Mouse (Mus musculus): ENCODE results near the gene Pithd1.
A peak's percentile ranks its signal among the peaks of the same experiment; 100 is the strongest.
"Not testable (repeated sequence)": the region's sequence is repeated elsewhere in the genome, so short reads cannot be mapped to it uniquely, and the experiment has no call there.

The Pithd1 gene

DNA sequence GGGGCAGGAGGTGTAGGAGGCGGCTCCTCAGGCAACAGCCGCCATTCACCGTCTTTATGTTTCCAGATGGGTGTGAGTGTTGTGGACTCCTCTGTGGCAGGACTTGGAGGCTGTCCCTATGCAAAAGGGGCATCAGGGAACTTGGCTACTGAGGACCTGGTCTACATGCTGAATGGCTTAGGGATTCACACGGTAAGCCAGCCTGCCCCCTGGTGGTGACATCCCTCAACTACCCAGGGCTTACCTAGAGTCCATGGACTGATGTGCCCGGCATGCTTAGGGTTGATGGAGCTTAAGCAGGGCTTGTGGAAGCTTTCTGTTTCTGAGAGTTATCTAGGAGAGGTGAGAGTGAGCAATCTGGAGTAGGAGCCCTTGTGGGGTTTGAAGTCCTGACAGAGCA is 26.3 kb downstream of the Pithd1 start:
- peak; percentile 89 for DNase-seq

DNA sequence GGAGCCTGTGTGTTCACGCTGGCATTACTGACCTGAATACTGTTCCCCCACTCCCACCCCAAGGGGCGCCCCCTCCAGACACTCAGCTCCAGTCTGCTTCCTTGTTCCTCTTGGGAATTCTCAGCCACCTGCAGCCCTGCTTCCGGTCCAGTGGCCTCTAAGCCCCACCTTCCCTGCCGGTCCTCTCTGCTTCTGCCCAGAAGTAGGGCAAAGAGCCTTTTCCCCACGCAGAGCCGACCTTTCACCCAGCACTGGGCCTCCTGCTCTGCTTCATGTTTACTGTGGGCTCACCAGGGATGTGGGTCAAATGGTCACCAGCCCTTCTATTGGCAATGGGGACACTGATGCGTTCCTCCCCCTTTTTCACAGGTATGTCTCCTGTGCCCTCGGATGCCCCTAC is 28.7 kb downstream of the Pithd1 start:
- DNase-seq, result peak; percentile 55

DNA sequence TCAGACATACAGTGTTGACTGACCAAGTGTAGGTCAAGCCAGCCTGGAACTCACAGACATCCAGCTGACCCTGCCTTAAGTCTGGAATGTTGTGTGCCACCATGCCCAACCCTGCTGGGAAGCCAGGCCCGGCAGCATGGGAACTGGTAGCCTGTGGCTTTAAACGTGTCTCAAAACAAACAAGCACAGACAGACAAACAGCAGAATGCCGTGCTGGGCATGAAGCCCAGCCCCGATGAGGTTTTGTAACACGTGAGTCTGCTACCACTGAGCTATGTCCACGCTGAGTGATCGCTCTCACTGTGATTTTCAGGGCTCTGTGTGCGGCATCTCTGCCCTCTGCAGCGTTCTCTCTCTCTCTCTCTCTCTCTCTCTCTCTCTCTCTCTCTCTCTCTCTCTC is 31.2 kb downstream of the Pithd1 start:
- DNase-seq, result no peak

DNA sequence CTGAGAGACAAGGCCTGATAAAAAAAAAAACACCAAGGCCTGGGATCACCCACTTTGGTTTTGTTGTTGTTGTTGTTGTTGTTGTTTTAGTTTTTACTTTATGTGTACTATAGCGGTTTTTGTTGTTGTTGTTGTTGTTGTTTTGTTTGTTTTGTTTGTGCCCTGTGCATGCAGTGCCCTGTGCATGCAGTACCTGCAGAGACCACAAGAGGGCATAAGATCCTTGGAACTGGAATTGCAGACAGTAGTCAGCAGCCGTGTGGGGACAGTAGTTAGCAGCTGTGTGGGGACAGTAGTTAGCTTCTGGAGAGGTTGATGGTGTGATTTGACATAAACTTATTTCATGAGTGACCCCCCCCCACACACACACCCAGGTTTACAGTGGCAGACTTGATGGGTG is 32.8 kb downstream of the Pithd1 start:
- DNase-seq, result peak; percentile 83

DNA sequence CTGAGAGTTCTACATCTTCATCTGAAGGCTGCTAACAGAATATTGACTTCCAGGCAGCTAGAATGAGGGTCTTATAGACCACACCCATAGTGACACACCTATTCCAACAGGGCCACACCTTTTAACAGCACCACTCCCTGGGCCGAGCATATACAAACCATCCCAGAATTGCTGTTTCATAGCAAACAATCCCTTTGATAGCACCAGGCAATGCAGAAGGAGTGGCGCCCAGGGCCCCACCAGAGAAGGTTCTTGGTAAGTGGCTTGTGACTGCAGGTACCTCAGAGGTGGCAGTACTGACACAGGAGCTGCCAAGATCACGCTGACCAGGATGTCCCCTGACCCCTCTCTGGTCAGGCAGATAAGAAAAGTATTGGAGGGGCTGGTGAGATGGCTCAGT is 33.9 kb downstream of the Pithd1 start:
- no peak for DNase-seq

DNA sequence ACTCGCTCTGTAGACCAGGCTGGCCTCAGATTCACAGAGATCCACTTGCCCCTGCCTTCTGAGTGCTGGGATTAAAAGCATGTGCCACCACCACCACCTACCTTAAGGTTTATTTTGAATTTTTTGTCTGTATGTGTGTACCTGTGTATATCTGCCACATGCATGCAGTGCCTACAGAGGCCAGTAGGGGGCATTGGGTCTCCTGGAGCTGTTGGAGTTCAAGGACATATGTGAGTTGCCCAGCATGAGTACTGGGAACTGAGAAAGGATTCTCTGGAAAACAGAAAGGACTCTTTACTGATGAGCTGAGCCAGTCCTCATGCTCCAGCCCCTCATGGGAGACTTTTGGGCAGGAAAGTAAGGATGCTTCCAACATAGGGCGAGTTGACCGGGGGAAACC is 35.6 kb downstream of the Pithd1 start:
- DNase-seq, result no peak

DNA sequence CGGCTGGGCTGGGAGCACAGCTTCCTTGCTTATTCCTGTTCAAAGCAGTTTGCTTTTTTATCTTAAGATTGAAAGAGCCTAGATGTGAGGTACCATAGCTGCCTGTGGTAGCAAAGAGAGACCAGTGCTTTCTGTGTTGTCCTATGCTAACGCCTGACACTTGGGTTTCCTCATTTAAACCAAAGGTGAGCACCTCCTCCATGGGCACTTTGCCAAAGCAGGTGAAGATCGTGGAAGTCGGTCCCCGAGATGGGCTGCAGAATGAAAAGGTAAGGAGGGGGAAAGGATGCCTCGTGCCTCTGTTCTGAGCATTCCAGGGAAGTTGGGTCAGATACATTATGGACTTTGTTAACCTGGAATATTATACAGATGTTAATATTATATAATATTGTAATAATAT is 36.7 kb downstream of the Pithd1 start:
- no peak for DNase-seq

DNA sequence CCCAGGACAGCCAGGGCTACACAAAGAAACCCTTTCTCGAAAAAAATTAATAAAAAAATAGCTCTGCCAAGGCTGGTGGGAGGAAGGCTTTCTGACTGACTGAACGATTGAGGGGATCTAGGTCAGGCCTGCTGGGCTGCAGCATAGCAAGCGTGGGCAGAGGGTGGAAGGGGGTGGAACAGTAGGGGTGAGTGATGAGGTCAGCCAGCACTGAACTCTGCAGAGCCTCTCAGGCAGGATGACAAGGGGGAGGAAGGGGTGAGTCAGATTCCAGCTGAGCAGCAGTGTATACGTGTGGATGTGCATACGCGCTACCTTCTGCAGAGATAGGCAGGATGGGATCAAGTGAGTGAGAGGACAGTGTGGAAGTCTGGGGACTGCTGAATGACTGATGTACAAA is 37.2 kb downstream of the Pithd1 start:
- DNase-seq, result peak; percentile 90

DNA sequence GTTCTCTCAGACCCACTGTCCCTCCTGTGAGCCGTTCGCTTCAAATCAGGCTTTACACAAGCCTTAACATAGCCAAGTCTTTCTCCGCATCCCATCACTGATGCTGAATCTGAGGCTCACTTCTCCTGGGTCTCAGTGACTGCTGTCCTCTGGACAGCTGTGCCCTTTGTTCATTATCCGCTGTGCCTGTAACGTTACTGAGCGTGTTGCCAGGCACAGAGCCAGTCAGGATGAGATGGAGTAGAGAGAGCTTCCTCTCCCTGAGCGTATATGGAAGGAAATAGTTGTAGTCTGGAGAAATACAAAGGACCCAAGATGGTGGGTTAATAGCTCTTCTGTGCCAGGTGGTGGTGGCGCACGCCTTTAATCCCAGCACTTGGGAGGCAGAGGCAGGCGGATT is 37.6 kb downstream of the Pithd1 start:
- DNase-seq, result peak; percentile 56

DNA sequence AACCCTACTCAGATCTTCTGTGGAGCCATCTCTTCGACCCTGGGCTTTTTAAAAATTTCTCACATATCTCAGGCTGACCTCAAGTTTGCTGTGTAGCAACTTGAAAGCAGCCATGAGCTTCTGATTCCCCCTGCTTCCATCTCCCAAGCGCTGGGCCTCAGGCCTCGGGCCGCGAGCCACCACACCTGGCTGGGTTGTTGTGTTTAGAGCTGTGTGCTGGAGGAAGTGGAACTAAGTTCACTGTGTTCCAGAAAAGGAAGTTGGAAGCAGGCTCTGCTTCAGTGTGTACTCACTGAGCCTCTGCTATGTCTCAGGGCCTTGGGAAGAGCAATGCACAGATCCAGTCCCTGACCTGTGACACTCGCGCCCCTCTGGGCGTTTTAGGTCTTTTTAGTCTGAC is 38.9 kb downstream of the Pithd1 start:
- no peak for DNase-seq

DNA sequence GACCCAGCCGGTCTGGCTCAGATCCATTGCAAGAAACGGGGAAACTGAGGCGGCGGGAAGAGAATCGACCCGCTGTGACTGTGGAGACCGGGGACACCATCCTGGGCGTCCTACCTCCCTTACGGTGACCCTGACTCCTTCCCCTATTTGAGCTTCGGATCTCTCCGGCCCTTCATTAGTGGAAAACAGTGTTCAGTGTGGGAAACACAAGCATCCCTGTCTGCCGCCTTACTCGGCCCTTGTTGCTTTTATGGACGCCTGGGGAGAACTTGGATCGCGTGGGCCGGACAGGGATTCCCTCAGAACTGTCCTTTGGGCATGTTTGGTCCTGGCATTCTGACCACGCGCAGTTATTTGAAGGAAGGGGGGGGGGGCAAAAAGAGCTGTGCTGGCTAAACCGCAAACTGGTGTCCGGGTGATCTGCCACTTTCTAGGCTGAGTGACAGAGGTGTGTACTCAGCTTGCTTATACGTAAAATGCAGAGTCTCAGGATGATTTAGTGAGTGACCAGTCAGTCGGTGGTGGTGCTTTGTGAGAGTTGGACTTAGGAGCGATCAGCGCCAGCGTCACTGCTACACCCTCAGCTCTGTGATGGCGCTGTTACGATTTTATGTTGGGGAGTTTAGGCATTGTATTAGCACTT is 40.3 kb downstream of the Pithd1 start:
- DNase-seq, result no peak

DNA sequence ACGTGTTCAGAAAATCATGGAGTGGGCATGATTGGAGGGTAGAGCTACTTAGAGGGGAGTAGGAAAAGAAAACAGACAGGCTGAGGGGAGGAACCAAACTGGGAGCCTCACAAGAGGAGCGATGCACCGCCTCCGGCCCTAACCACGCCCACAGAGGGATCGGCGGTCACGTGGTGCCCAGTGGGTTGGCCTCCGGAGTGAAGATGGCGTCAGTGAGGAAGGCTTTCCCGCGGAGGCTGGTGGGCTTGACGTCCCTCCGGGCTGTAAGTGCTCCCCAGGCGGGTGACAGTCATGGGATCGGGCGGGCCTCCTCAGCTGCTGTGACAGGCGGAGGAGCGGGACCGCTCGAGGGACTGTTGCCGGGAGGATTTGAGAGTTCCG is 40.8 kb downstream of the Pithd1 start, which contains the start of gene Hmgcl:
TSS of gene Hmgcl (plus strand) at position 171 of the 381 bp plus-strand sequence.
- peak; percentile 96 for DNase-seq

DNA sequence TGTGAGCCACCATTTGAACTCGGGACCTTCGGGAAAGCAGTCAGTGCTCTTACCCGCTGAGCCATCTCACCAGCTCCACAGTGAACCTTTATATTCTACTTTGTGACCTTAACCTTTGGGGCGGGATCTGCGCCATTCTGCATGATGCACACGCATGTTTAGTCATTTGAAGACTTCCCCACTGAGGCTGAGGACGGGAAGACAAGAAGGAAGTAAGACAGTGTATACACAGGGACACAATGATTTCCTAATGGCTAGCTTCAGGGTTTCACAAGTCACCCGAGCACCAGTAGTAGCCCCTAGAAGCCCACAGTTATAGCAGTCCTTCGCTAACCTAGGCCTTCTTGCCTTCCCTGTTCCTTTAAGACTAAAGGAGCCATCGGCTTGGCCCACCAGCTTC is 41.4 kb downstream of the Pithd1 start:
- DNase-seq, result no peak

DNA sequence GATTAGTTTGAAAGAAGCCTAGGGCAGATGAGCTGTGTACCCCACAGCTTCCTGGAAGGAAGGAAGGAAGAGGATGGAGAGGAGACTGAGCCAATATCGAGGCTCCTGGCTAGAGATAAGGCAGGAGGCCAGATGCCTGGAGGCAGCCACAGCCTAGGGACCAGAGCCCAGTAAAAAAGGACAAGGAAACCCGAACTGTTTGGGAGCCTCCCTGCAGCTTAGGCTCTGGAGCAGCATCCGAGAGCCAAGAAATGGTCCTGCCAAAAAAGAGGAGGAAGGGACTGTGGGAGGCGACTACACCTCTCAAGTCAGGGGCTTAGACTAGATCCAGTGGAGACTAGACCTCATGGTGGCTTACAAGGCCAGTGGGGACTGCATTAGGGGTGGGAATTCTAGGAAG is 43.7 kb downstream of the Pithd1 start:
- DNase-seq, result no peak

DNA sequence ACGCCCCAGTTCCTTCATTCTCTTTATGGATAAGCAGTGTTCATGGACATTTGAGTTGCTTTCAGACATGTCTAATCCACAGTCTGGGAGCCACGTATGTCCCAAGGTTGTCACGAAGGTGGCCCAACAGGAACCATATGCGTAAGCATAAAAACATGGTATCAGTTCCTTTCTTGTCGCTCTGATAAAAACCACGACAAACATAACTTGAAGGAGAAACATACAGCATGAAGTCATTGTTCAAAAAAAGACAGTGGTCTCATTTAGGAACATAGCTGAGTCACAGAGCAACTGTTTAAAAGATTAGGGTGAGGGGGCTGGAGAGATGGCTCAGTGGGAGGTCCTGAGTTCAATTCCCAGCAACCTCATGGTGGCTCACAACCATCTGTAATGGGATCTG is 44.9 kb downstream of the Pithd1 start:
- no peak for DNase-seq

DNA sequence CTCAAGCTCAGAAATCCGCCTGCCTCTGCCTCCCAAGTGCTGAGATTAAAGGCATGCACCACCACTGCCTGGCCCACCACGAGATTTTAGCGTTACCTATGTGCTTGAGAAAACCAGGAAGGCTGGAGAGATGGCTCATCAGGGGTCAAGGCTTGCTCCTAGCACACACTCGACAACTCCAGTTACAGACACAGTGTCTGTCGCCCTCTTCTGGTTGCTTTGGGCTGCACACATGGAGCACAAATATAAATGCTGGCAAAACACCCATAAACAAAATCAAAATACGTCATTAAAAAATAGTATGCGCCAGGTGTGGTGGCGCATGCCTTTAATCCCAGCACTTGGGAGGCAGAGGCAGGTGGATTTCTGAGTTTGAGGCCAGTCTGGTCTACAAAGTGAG is 46.0 kb downstream of the Pithd1 start:
- DNase-seq, result not testable (repeated sequence)

DNA sequence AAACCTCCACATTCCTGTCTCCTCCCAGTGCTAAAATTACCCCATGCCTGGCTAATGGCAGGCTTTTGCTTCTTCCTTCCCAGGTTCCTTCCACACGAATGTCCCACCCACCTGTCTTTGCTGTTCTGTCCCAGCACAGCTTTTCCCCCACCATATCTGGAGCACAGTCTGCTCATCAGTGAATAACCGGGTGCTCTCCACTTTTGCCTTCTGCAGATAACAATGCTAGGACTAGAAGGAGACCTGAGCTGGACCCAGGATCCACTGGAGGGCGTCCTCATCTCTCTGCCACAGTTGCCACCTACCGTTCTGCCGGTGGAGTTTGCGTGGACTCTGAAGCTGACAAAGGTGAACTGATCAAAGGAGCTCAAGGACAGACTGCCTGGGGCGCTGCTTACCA is 48.2 kb downstream of the Pithd1 start:
- DNase-seq, result no peak

DNA sequence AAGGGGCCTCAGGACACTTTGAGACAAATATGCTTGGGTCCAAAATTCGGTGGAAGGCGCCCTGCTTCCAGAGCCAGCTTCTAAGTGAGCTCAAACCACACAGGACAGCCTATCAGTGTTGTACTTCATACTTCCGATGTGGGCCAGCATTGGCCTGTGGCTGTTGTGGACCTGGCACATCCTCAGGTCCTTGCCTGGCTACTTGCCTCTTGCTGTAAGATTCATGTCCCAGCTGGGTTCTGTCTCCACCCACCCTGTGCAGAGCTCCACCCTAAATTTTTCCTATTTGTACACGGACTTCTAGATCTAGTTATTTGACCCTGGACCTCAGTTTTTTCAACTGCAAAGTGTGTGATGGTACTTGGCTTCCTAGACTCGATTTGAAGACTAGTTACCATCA is 51.6 kb downstream of the Pithd1 start:
- no peak for DNase-seq

DNA sequence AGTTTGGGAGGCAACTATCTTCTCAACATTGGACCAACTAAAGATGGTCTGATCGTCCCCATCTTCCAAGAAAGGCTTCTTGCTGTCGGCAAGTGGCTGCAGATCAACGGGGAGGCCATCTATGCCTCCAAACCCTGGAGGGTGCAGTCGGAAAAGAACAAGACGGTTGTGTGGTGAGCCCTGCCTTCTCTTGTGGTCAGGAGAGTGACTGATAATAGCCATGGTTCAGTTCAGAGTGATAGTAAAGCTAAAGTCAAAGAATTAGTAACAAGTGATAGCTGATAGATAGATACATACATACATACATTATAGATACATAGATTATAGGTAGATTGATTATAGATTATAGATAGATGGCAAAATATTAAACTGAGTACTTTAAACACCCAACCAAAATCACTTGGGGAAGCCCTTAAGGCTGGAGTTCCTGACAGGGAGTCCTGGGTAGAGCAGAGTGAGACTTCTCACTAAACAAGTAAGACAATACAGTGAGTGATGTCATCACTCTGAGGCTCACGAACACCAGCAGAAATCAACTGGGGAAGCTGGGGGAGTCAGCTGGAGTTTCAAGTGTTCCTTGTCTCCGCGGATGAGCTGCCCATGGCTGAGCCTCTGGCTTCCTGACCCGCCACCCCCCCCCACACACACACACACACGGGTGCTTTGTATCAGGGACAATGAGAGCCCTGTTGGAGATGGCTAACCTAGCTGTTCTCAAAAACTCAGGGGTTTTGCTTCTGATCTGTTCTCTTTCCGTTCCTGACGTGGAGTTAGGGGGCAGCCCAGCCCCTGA is 52.2 kb downstream of the Pithd1 start:
- peak; percentile 65 for DNase-seq

DNA sequence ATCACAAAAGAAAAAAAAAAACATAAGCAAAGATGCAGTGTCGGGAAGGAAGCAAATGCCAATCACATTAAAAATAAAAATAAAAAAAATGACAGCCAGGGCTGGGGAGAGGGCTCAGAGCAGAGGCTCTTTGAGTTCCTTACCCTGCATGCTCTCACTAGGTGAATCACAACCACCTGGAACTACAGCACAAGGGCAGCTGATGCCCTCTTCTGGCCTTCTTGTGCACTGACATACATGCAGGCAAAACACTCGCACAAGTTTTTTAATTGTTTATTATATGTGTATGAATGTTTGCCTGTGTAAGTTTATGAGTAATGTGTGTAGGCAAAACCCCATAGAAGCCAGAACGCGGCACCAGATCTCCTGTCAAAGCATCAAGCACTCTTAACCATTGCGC is 55.2 kb downstream of the Pithd1 start:
- DNase-seq, result peak; percentile 53

DNA sequence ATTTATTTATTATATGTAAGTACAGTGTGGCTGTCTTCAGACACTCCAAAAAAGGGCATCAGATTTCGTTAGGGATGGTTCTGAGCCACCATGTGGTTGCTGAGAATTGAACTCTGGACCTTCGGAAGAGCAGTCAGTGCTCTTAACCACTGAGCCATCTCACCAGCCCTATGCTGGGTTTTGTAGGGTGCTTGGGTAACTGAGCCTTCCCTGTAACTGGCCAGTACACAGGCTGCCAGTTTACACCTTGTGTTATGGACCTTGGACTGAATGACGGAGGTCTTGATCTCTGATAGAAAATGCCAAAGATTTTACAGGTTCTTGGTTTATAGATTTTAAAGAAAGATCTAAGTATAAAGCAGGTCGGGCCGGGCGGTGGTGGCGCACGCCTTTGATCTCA is 56.8 kb downstream of the Pithd1 start:
- no peak for DNase-seq

DNA sequence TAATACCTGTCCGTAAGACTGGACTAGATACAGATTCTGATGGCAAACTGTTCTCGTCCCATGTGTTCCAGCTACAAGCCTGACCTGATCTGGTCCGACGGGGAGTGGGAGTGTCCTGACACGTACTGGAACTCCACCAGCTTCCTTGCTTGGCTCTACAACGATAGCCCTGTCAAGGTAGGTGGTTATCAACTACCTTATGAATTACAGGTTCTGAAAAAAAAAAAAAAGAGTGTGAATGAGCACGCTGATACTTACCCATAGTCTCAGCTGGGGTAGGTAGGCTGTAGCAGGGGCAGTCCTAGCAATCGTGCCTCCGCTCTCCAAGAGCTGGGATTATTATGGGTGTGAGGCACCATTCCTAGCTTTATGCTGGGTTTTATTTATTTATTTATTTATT is 57.2 kb downstream of the Pithd1 start:
- no peak for DNase-seq

DNA sequence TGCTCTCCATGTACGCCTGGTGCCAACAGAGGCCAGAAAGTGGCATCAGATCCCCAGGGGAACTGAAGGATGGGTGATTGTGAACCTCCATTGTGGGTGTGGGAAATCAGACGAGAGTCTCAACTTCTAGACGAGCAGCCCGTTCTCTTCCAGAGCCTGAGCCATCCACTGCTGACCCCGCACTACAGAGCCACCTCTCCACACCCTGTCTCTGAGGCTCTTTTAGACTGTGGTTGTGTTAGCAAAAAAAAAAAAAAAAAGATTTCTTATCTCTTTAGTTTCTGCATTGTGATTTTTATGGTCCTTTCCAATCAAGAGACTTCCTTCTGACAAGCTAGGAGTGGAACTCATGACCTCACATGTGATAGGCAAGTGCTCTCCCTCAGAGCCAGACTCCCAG is 57.7 kb downstream of the Pithd1 start:
- no peak for DNase-seq

DNA sequence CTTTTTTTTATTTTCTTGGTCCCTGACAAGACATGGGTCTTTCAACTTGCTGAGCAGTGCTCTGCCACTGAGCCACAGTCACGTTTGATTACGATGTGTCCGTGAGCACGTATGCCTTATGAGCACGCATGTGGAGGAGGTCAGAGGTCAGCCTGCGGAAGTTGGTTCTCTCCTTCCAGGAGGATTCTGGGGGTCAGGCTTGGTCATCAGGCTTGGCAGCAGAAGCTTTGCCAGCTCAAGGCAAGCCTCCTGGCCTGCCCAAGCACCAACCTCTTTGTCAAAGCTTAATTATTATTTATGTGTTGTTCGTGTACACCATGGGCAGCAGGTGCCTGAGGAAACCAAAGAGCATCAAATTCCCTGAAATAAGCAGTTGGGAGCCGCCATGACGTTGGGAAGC is 58.7 kb downstream of the Pithd1 start:
- DNase-seq, result no peak

DNA sequence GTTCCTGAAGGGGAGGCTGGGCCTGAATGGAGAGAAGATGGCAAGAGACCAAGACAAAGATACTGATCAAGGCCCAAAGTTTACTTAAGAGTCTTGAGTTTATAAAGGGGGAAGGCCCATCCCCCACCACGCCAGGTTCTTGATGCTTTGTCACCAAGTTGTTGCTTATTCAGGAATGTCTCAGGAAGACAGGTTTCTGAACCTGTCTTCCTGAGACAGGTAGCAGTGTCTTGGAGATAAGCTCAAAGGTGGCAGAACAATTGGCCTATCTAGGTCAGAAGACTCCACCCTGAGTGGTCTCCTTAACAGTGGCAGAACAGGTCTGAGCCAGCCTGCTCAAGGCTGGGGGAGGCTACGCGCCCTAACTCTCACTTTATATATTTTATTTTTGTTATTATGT is 60.2 kb downstream of the Pithd1 start:
- no peak for DNase-seq
